Mouse (Mus musculus): Measurements from ENCODE around the gene Rccd1. TPM values are rescaled to one million over a fixed set of nuclear protein-coding genes. Genes with fewer than 3 reads are reported as not detected.

The Rccd1 gene
- 7.4 and 8.9 TPM in 2 replicates for polyA plus RNA-seq (2012)

GRCm38 (mm10) chr7:80324043-80324815 lies at the start of gene Rccd1:
Gene Rccd1 (minus strand): TSS chr7:80324454.

GRCm38 (mm10) chr7:80371041-80371751 lies 46.9 kb upstream of the Rccd1 start, which contains the start of gene Man2a2:
Gene Man2a2 (minus strand): TSS chr7:80371375.

GRCm38 (mm10) chr7:80342858-80343257 lies 18.6 kb upstream of the Rccd1 start, which contains the start of gene Hddc3:
Gene Hddc3 (plus strand): TSS chr7:80343104.

GRCm38 (mm10) chr7:80340793-80341192 lies 16.5 kb upstream of the Rccd1 start, which contains the start of gene Unc45a:
Gene Unc45a (minus strand): TSS chr7:80341005.

GRCm38 (mm10) chr7:80294062-80294763 lies 30.0 kb downstream of the Rccd1 start, which contains the start of gene Prc1:
Gene Prc1 (plus strand): TSS chr7:80294450.

GRCm38 (mm10) chr7:80268897-80269750 lies 55.1 kb downstream of the Rccd1 start, which contains the start of gene Vps33b:
Gene Vps33b (plus strand): TSS chr7:80269649.

GRCm38 (mm10) chr7:80260625-80261371 lies 63.5 kb downstream of the Rccd1 start, which contains the start of gene Ngrn:
Gene Ngrn (plus strand): TSS chr7:80261215.

GRCm38 (mm10) chr7:80246148-80246721 lies 78.0 kb downstream of the Rccd1 start, which contains the start of gene Ttll13:
Gene Ttll13 (plus strand): TSS chr7:80246376.

Other genes starting within 250 kb of the Rccd1 start
- gene Idh2, start 209.1 kb downstream of the Rccd1 start, polyA plus RNA-seq (2012) = 376 and 386 TPM in 2 replicates
- 9.2 and 9.3 TPM in 2 replicates for gene Sema4b, start 137.6 kb downstream of the Rccd1 start, polyA plus RNA-seq (2012)
- 37.7 and 43.3 TPM in 2 replicates for gene Cib1, start 91.6 kb downstream of the Rccd1 start, polyA plus RNA-seq (2012)
- 0.88 and 1.4 TPM in 2 replicates for gene Gdpgp1, start 91.6 kb downstream of the Rccd1 start, polyA plus RNA-seq (2012)
- gene Ttll13, start 78.1 kb downstream of the Rccd1 start, polyA plus RNA-seq (2012) = 0.16 and 0.39 TPM in 2 replicates
- 22.0 and 23.3 TPM in 2 replicates for gene Ngrn, start 63.2 kb downstream of the Rccd1 start, polyA plus RNA-seq (2012)
- gene Vps33b, start 54.8 kb downstream of the Rccd1 start, polyA plus RNA-seq (2012) = 3.7 and 5.2 TPM in 2 replicates
- 6.2 and 10.5 TPM in 2 replicates for gene Prc1, start 30.0 kb downstream of the Rccd1 start, polyA plus RNA-seq (2012)
- gene Unc45a, start 16.6 kb upstream of the Rccd1 start, polyA plus RNA-seq (2012) = 36.0 and 51.5 TPM in 2 replicates
- gene Hddc3, start 18.6 kb upstream of the Rccd1 start, polyA plus RNA-seq (2012) = 3.2 and 3.8 TPM in 2 replicates
- 72.1 and 85.9 TPM in 2 replicates for gene Man2a2, start 46.9 kb upstream of the Rccd1 start, polyA plus RNA-seq (2012)
- gene Fes, start 63.5 kb upstream of the Rccd1 start, polyA plus RNA-seq (2012) = 511 and 546 TPM in 2 replicates
- 161 and 179 TPM in 2 replicates for gene Furin, start 81.0 kb upstream of the Rccd1 start, polyA plus RNA-seq (2012)
- 61.4 and 81.8 TPM in 2 replicates for gene Blm, start 210.7 kb upstream of the Rccd1 start, polyA plus RNA-seq (2012)